Mouse (Mus musculus): ENCODE results near the gene 9330161L09Rik. TPM values are rescaled to one million over a fixed set of nuclear protein-coding genes. Genes with fewer than 3 reads are reported as not detected.
"Not testable (repeated sequence)": the region's sequence is repeated elsewhere in the genome, so short reads cannot be mapped to it uniquely, and the experiment has no call there.

Gene 9330161L09Rik
- polyA plus RNA-seq (2015; fragmentation: Nextera tagmentation; extraction: Ambion mirVana) = 0.34 and 0.48 TPM in 2 replicates

GRCm38 (mm10) chr12:103407720-103408119, at the start of gene 9330161L09Rik:
TSS of gene 9330161L09Rik (minus strand) at chr12:103407820.
- H3K9me3 ChIP-seq (replicated peaks) = no peaks in the 10 kb centered on the region
- no peak within 1 kb of the TSS for H3K4me2 ChIP-seq
- H3K4me3 ChIP-seq = no peak within 1 kb of the TSS
- no peaks in the 10 kb centered on the region for H3K27me3 ChIP-seq
- no peak within 1 kb of the TSS for H3K27ac ChIP-seq
- WGBS = 93% methylated on average over 4 of the region's 4 CpGs
- peaks cover 96% of the 10 kb centered on the region for H3K36me3 ChIP-seq (ENCODE audit: poor library complexity, severe bottlenecking)
- no peaks in the 10 kb centered on the region for H3K4me1 ChIP-seq
- no peak for ATAC-seq
- H3K9ac ChIP-seq = no peak within 1 kb of the TSS

GRCm38 (mm10) chr12:103457140-103457539, 49.5 kb upstream of the 9330161L09Rik start, which contains the start of gene Ifi27l2b:
TSS of gene Ifi27l2b (minus strand) at chr12:103457223.
- 66% methylated on average over 3 of the region's 3 CpGs for WGBS
- Histone ChIP-seq H3K4me1 (no peaks in the 10 kb centered on the region), H3K4me3 (no peak within 1 kb of the TSS), H3K27ac (no peak within 1 kb of the TSS), H3K36me3 (ENCODE audit: poor library complexity, severe bottlenecking) (no peaks in the 10 kb centered on the region), H3K9ac (no peak within 1 kb of the TSS), H3K4me2 (no peak within 1 kb of the TSS), H3K27me3 (no peaks in the 10 kb centered on the region), H3K9me3 (replicated peaks) (no peaks in the 10 kb centered on the region)
- no peak for ATAC-seq

- WGBS = no CpG with 5 or more reads among the region's 1 CpGs
These were observed 49.1 kb upstream of the 9330161L09Rik start for GRCm38 (mm10) chr12:103456727-103457126.

GRCm38 (mm10) chr12:103453361-103453760, 45.7 kb upstream of the 9330161L09Rik start:
- H3K27ac ChIP-seq = no peak overlapping the region
- no peak for ATAC-seq
- no peaks in the 10 kb centered on the region for H3K4me1 ChIP-seq
- H3K36me3 ChIP-seq (ENCODE audit: poor library complexity, severe bottlenecking) = no peaks in the 10 kb centered on the region
- H3K4me3 ChIP-seq = no peak overlapping the region
- H3K9ac ChIP-seq = no peak overlapping the region
- no peaks in the 10 kb centered on the region for H3K9me3 ChIP-seq (replicated peaks)
- H3K27me3 ChIP-seq = no peaks in the 10 kb centered on the region
- H3K4me2 ChIP-seq = no peak overlapping the region

More at GRCm38 (mm10) chr12:103456727-103457126, 49.1 kb upstream of the 9330161L09Rik start:
- not testable (repeated sequence) for H3K27ac ChIP-seq; H3K4me3 ChIP-seq; H3K4me2 ChIP-seq; H3K9ac ChIP-seq; H3K9me3 ChIP-seq (replicated peaks); H3K4me1 ChIP-seq; H3K36me3 ChIP-seq (ENCODE audit: poor library complexity, severe bottlenecking); H3K27me3 ChIP-seq; ATAC-seq

GRCm38 (mm10) chr12:103445060-103445459, 37.4 kb upstream of the 9330161L09Rik start:
- Histone ChIP-seq H3K9me3 (replicated peaks) (no peaks in the 10 kb centered on the region), H3K4me2 (no peak overlapping the region)
- WGBS = 67% methylated on average over 3 of the region's 3 CpGs

GRCm38 (mm10) chr12:103444261-103444660, 36.6 kb upstream of the 9330161L09Rik start:
- not testable (repeated sequence) for H3K9ac ChIP-seq; H3K27me3 ChIP-seq; H3K9me3 ChIP-seq (replicated peaks); H3K4me1 ChIP-seq; H3K27ac ChIP-seq; H3K36me3 ChIP-seq (ENCODE audit: poor library complexity, severe bottlenecking); H3K4me3 ChIP-seq; ATAC-seq; H3K4me2 ChIP-seq
- 50% methylated on average over 6 of the region's 7 CpGs for WGBS

More at GRCm38 (mm10) chr12:103445060-103445459, 37.4 kb upstream of the 9330161L09Rik start:
- Histone ChIP-seq H3K27ac (no peak overlapping the region), H3K4me3 (no peak overlapping the region), H3K4me1 (no peaks in the 10 kb centered on the region), H3K36me3 (ENCODE audit: poor library complexity, severe bottlenecking) (no peaks in the 10 kb centered on the region), H3K27me3 (no peaks in the 10 kb centered on the region), H3K9ac (no peak overlapping the region)
- no peak for ATAC-seq

- Histone ChIP-seq H3K27ac (no peak within 1 kb of the TSS), H3K9me3 (replicated peaks) (no peaks in the 10 kb centered on the region), H3K4me3 (no peak within 1 kb of the TSS), H3K4me2 (no peak within 1 kb of the TSS), H3K36me3 (ENCODE audit: poor library complexity, severe bottlenecking) (no peaks in the 10 kb centered on the region), H3K27me3 (no peaks in the 10 kb centered on the region), H3K9ac (no peak within 1 kb of the TSS), H3K4me1 (no peaks in the 10 kb centered on the region)
- WGBS = 62% methylated on average over 3 of the region's 3 CpGs
- ATAC-seq = no peak
These were observed 35.9 kb upstream of the 9330161L09Rik start, which contains the start of gene Ifi27l2a for GRCm38 (mm10) chr12:103443524-103443923. TSS of gene Ifi27l2a (minus strand) at chr12:103443680.

GRCm38 (mm10) chr12:103437601-103438000, 30.0 kb upstream of the 9330161L09Rik start:
- Histone ChIP-seq H3K4me3 (no peak overlapping the region), H3K36me3 (ENCODE audit: poor library complexity, severe bottlenecking) (no peaks in the 10 kb centered on the region), H3K9ac (no peak overlapping the region), H3K4me1 (no peaks in the 10 kb centered on the region), H3K27me3 (no peaks in the 10 kb centered on the region), H3K9me3 (replicated peaks) (no peaks in the 10 kb centered on the region), H3K27ac (no peak overlapping the region), H3K4me2 (no peak overlapping the region)
- ATAC-seq = no peak
- WGBS = 94% methylated on average over 1 of the region's 1 CpGs

GRCm38 (mm10) chr12:103434861-103435260, 27.2 kb upstream of the 9330161L09Rik start:
- H3K27me3 ChIP-seq = no peaks in the 10 kb centered on the region
- H3K36me3 ChIP-seq (ENCODE audit: poor library complexity, severe bottlenecking) = no peaks in the 10 kb centered on the region
- H3K4me3 ChIP-seq = no peak overlapping the region
- no peak overlapping the region for H3K9ac ChIP-seq
- ATAC-seq = no peak
- no peak overlapping the region for H3K4me2 ChIP-seq
- no peak overlapping the region for H3K27ac ChIP-seq
- H3K4me1 ChIP-seq = no peaks in the 10 kb centered on the region
- no peaks in the 10 kb centered on the region for H3K9me3 ChIP-seq (replicated peaks)

GRCm38 (mm10) chr12:103433986-103434731, 26.5 kb upstream of the 9330161L09Rik start, which contains the start of gene Ifi27:
TSS of gene Ifi27 (plus strand) at chr12:103434211.
- H3K9ac ChIP-seq = no peak within 1 kb of the TSS
- no peaks in the 10 kb centered on the region for H3K9me3 ChIP-seq (replicated peaks)
- H3K4me2 ChIP-seq = no peak within 1 kb of the TSS
- no peaks in the 10 kb centered on the region for H3K36me3 ChIP-seq (ENCODE audit: poor library complexity, severe bottlenecking)
- H3K27ac ChIP-seq = no peak within 1 kb of the TSS
- no peak within 1 kb of the TSS for H3K4me3 ChIP-seq
- H3K27me3 ChIP-seq = no peaks in the 10 kb centered on the region
- WGBS = 75% methylated on average over 8 of the region's 8 CpGs
- no peak for ATAC-seq
- no peaks in the 10 kb centered on the region for H3K4me1 ChIP-seq

GRCm38 (mm10) chr12:103433430-103433829, 25.8 kb upstream of the 9330161L09Rik start:
- H3K4me1 ChIP-seq = no peaks in the 10 kb centered on the region
- H3K4me2 ChIP-seq = no peak overlapping the region
- no peak overlapping the region for H3K9ac ChIP-seq
- H3K4me3 ChIP-seq = no peak overlapping the region
- no peak overlapping the region for H3K27ac ChIP-seq
- no peaks in the 10 kb centered on the region for H3K9me3 ChIP-seq (replicated peaks)
- 87% methylated on average over 2 of the region's 2 CpGs for WGBS
- ATAC-seq = no peak
- H3K27me3 ChIP-seq = no peaks in the 10 kb centered on the region
- no peaks in the 10 kb centered on the region for H3K36me3 ChIP-seq (ENCODE audit: poor library complexity, severe bottlenecking)

- peaks cover 15% of the 10 kb centered on the region for H3K36me3 ChIP-seq (ENCODE audit: poor library complexity, severe bottlenecking)
- no peak overlapping the region for H3K27ac ChIP-seq
- H3K9me3 ChIP-seq (replicated peaks) = no peaks in the 10 kb centered on the region; the same call in 1 of the 2 replicates
- no peak overlapping the region for H3K4me3 ChIP-seq
- H3K4me1 ChIP-seq = peaks cover 30% of the 10 kb centered on the region
- no peaks in the 10 kb centered on the region for H3K27me3 ChIP-seq
- H3K4me2 ChIP-seq = no peak overlapping the region
- no peak overlapping the region for H3K9ac ChIP-seq
- no peak for ATAC-seq
- WGBS = 87% methylated on average over 7 of the region's 7 CpGs
These were observed 19.1 kb upstream of the 9330161L09Rik start for GRCm38 (mm10) chr12:103426710-103427109.

All from forebrain, embryonic 13.5 days (tissue).